Comparison of ENCODE assay signal across 8 mouse cellular contexts in genomic region chr11:99041051-99041729, GRCm38 (mm10). TPM values are rescaled to one million over a fixed set of nuclear protein-coding genes. Genes with fewer than 3 reads are reported as not detected.
DNase-seq lines count a peak whose midpoint lies in the region; ATAC-seq and TF ChIP-seq lines count a peak whose summit lies in the region.

Gene Igfbp4, plus strand, starts transcription at chr11:99041244.

- no peaks in the 10 kb centered on the region for H3K9me3 ChIP-seq in heart, embryonic 10.5 days
- no peaks in the 10 kb centered on the region for H3K9me3 ChIP-seq in liver, embryonic 12.5 days (replicated peaks)

- peak; percentile 82 for TF ChIP-seq POLR2A in embryonic fibroblast, embryonic 13.5 days (IDR thresholded peaks at IDR 0.05; ENCODE audit: low read depth, low read length)
- peak; percentile 53 for TF ChIP-seq POLR2A in myocyte (IDR thresholded peaks at IDR 0.05; ENCODE audit: insufficient read length, low read depth)
- TF ChIP-seq POLR2A in testis, adult 2 months (IDR thresholded peaks at IDR 0.05; ENCODE audit: control insufficient read depth, low read depth, low read length): no peak

- ATAC-seq in Patski: peak; percentile 21
- ATAC-seq in liver, embryonic 12.5 days: 0 out of 2 replicates have a peak, but pooled peaks have one; percentile 36

- no peaks in the 10 kb centered on the region for H3K4me1 ChIP-seq in embryonic fibroblast, embryonic 13.5 days (ENCODE audit: control insufficient read depth, insufficient read depth, low read length)
- peaks cover 56% of the 10 kb centered on the region for H3K4me1 ChIP-seq in heart, embryonic 10.5 days
- H3K4me1 ChIP-seq in liver, embryonic 12.5 days: peaks cover 49% of the 10 kb centered on the region
- peaks cover 16% of the 10 kb centered on the region for H3K4me1 ChIP-seq in testis, adult 2 months (ENCODE audit: control insufficient read depth, insufficient read depth, low read length)

- peak; percentile 32 for TF ChIP-seq CTCF in Patski (IDR thresholded peaks at IDR 0.05)
- no peak for TF ChIP-seq CTCF in embryonic fibroblast, embryonic 13.5 days (IDR thresholded peaks at IDR 0.05; ENCODE audit: borderline replicate concordance, insufficient read depth, low read length)
- no peak for TF ChIP-seq CTCF in testis, adult 2 months (IDR thresholded peaks at IDR 0.05; ENCODE audit: control insufficient read depth, insufficient read depth, insufficient replicate concordance, low read depth, low read length)

- H3K9ac ChIP-seq in liver, embryonic 12.5 days: peak within 1 kb of the TSS; percentile 68

- in situ Hi-C loops in Patski (cut with MboI; ENCODE audit: low pct_unique_long_range_greater_than_20kb): no loop called here

- peak within 1 kb of the TSS; percentile 30 for H3K4me3 ChIP-seq in embryonic fibroblast, embryonic 13.5 days (ENCODE audit: insufficient read depth, low read length)
- peak within 1 kb of the TSS; percentile 84 for H3K4me3 ChIP-seq in heart, embryonic 10.5 days
- H3K4me3 ChIP-seq in liver, embryonic 12.5 days: peak within 1 kb of the TSS; percentile 62
- peak within 1 kb of the TSS; percentile 24 for H3K4me3 ChIP-seq in myocyte
- H3K4me3 ChIP-seq in testis, adult 2 months (ENCODE audit: control insufficient read depth, low read depth, low read length): peak within 1 kb of the TSS; percentile 85

- POLR2A ChIA-PET in Patski (lab: Charles Lee): no interaction called here

- H3ac ChIP-seq in myocyte (ENCODE audit: control insufficient read depth, insufficient read length): no peak within 1 kb of the TSS

- H3K36me3 ChIP-seq in heart, embryonic 10.5 days: peaks cover 12% of the 10 kb centered on the region; the same call in 1 of the 2 replicates
- H3K36me3 ChIP-seq in liver, embryonic 12.5 days: peaks cover 6% of the 10 kb centered on the region; the same call in 1 of the 2 replicates
- no peaks in the 10 kb centered on the region for H3K36me3 ChIP-seq in myocyte (ENCODE audit: control insufficient read depth, insufficient read depth)
- no peaks in the 10 kb centered on the region for H3K36me3 ChIP-seq in testis, adult 2 months (ENCODE audit: control insufficient read depth, insufficient read depth, low read length)

- WGBS in heart, embryonic 10.5 days: 1% methylated on average over 63 of the region's 63 CpGs
- WGBS in liver, embryonic 12.5 days (ENCODE audit: insufficient replicate concordance): under 1% methylated on average over 63 of the region's 63 CpGs

- peak; percentile 81 for DNase-seq in 3134 (ENCODE audit: extremely low read depth, insufficient read length, low spot score)
- DNase-seq in Patski (ENCODE audit: low read depth, low spot score): no peak
- DNase-seq in heart, embryonic 10.5 days (ENCODE audit: low spot score): peak; percentile 85
- peak; percentile 73 to 74 for DNase-seq in kidney, adult 8-10 months

- H3K4me2 ChIP-seq in liver, embryonic 12.5 days: peak within 1 kb of the TSS; percentile 73
- peak within 1 kb of the TSS; percentile 67 for H3K4me2 ChIP-seq in myocyte (ENCODE audit: low read depth)

- H3K27me3 ChIP-seq in Patski (no peaks in the 10 kb centered on the region), myocyte (ENCODE audit: control insufficient read depth, insufficient read depth, insufficient read length) (peaks cover 8% of the 10 kb centered on the region)
- 0 out of 2 replicates have a peak, but pooled peaks cover 8% of the 10 kb centered on the region for H3K27me3 ChIP-seq in heart, embryonic 10.5 days (ENCODE audit: insufficient read depth, poor library complexity, severe bottlenecking)
- peaks cover 62% of the 10 kb centered on the region for H3K27me3 ChIP-seq in liver, embryonic 12.5 days (replicated peaks)
- H3K27me3 ChIP-seq in testis, adult 2 months (ENCODE audit: control insufficient read depth, insufficient read depth, low read length): no peaks in the 10 kb centered on the region

- no peaks in the 10 kb centered on the region for H3K79me2 ChIP-seq in myocyte (ENCODE audit: control insufficient read depth, insufficient read depth)

- CTCF ChIA-PET in Patski (lab: Charles Lee): interaction anchor here (0.8 to 1.2 kb wide), 2 partner anchors 104 to 108 kb away, joined by 3 read pairs; no protein-coding TSS in a partner anchor

- peak within 1 kb of the TSS; percentile 4; the same call in 1 of the 2 replicates for H3K27ac ChIP-seq in embryonic fibroblast, embryonic 13.5 days (ENCODE audit: insufficient read depth, low read length)
- H3K27ac ChIP-seq in heart, embryonic 10.5 days: peak within 1 kb of the TSS; percentile 97
- H3K27ac ChIP-seq in liver, embryonic 12.5 days: peak within 1 kb of the TSS; percentile 81
- H3K27ac ChIP-seq in testis, adult 2 months (ENCODE audit: control insufficient read depth, insufficient read depth, low read depth, low read length): peak within 1 kb of the TSS; percentile 0

TF ChIP-seq in myocyte, 11 proteins besides CTCF, POLR2A, EP300 and RAD21:
- TF ChIP-seq MYOG (IDR thresholded peaks at IDR 0.05; ENCODE audit: control insufficient read depth in 1 of 3, insufficient read depth in 1 of 3, insufficient read length in 2 of 3, low read depth in 2 of 3): peak in 1 of 3 experiments; percentile 2
- TF ChIP-seq SRF (IDR thresholded peaks at IDR 0.05; ENCODE audit: control insufficient read depth, insufficient read length, low read depth): no peak

RNA-seq across cellular contexts. Expression of gene Igfbp4, which starts in this region (rescaled TPM):
- polyA plus RNA-seq in Patski (2021) (3.0 TPM), myocyte (2012; fragmentation: generic; extraction: Trizol) (58.6 TPM)
- 212 and 419 TPM in 2 replicates for polyA plus RNA-seq in embryonic fibroblast, embryonic 13.5 days (2011; ENCODE audit: insufficient read length, low read depth, missing spikeins)
- 382 and 559 TPM in 2 replicates for polyA plus RNA-seq in heart, embryonic 10.5 days (2016; fragmentation: Nextera tagmentation; extraction: Ambion mirVana)
- 236 TPM in 2 replicates for polyA plus RNA-seq in liver, embryonic 12.5 days (2016; fragmentation: Nextera tagmentation; extraction: Ambion mirVana)
- polyA plus RNA-seq in testis, adult 2 months (2012; rRNA removed): 19.0 and 21.4 TPM in 2 replicates

Comparison
In these comparisons a context has a peak if more than half of its experiments do, and no peak if none do; other contexts are left out.
1. H3K27ac ChIP-seq: peak in every context shown above with its lines; median percentile 97 in heart, embryonic 10.5 days; 81 in liver, embryonic 12.5 days; 4 in embryonic fibroblast, embryonic 13.5 days; 0 in testis, adult 2 months.
2. H3K4me3 ChIP-seq: peak in every context shown above with its lines; median percentile 85 in testis, adult 2 months; 84 in heart, embryonic 10.5 days; 62 in liver, embryonic 12.5 days; 30 in embryonic fibroblast, embryonic 13.5 days; 24 in myocyte.